Comparison of ENCODE assay signal across 21 mouse cellular contexts in the genomic region with DNA sequence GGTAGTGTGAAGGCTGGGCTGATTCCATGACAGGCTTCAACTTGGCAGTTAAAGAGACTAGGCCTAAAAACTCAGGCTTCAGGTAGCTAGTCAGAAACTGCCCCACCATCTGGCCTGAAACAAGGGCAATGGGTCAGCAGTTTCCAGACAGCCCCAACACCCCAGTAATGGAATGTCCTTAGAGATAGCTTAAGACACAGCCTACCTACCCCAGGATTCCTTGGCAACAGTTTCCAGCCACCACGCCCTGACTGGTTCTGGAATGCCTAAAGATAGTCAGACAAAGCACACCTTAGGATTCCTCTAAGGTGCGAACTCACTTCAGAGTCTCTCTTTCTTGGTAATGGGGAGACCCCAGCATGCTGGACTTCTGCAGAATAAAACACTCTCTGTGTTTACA. TPM values are rescaled to one million over a fixed set of nuclear protein-coding genes. Genes with fewer than 3 reads are reported as not detected.
A peak's percentile ranks its signal among the peaks of the same experiment; 100 is the strongest.
DNase-seq lines count a peak whose midpoint lies in the region; ATAC-seq lines count a peak whose summit lies in the region.
"Had no signal": no experiment of that assay in that cellular context is flagged by ENCODE, and none has a peak within 500 bp of the region (broad histone marks: within the 10 kb centered on the region; RNA-seq: fewer than 3 reads in every experiment).

No protein-coding gene starts in this region.

- H3K36me3 ChIP-seq in stomach, embryonic 14.5 days (ENCODE audit: control insufficient read depth, insufficient read depth, low read length) = no peaks in the 10 kb centered on the region
- no peaks in the 10 kb centered on the region for H3K36me3 ChIP-seq in limb, embryonic 10.5 days
- H3K36me3 ChIP-seq: embryonic facial prominence, embryonic 10.5 days; heart, embryonic 15.5 days; hindbrain, embryonic 13.5 days had no signal

- H3K27ac ChIP-seq in stomach, embryonic 14.5 days (ENCODE audit: low read length) = peak overlapping the region; percentile 55; the same call in 1 of the 2 replicates
- H3K27ac ChIP-seq in limb, embryonic 10.5 days = no peak overlapping the region
- H3K27ac ChIP-seq: embryonic facial prominence, embryonic 10.5 days; forebrain, embryonic 13.5 days; heart, adult 2 months; heart, embryonic 15.5 days; hindbrain, embryonic 13.5 days had no signal

- no peak overlapping the region for H3K4me2 ChIP-seq in stomach, embryonic 14.5 days (replicated peaks; ENCODE audit: low read depth, low read length)
- H3K4me2 ChIP-seq: forebrain, embryonic 13.5 days; heart, embryonic 11.5 days; heart, embryonic 15.5 days; hindbrain, embryonic 13.5 days had no signal

- H3K9ac ChIP-seq in stomach, embryonic 14.5 days (replicated peaks; ENCODE audit: low read depth, low read length) = no peak overlapping the region
- H3K9ac ChIP-seq: forebrain, embryonic 13.5 days; forebrain, postnatal 0 days; heart, embryonic 15.5 days; hindbrain, embryonic 13.5 days had no signal

- peak; percentile 28 for DNase-seq in lung, postnatal 36 days
- no peak for DNase-seq in lung, postnatal 10 days
- DNase-seq in ES-CJ7 (ENCODE audit: low read depth, low spot score) = peak; percentile 55
- no peak for DNase-seq in ovary, postnatal 36 days (ENCODE audit: low spot score)
- DNase-seq in limb, embryonic 10.5 days (ENCODE audit: low spot score) = no peak
- DNase-seq: adrenal gland, adult 8-10 months; adrenal gland, postnatal 36 days; cerebellum, adult 2 months; cerebellum, postnatal 10 days; forebrain, postnatal 0 days; gastrocnemius, postnatal 14 days; heart, adult 2 months; heart, postnatal 14 days had no signal

- no peaks in the 10 kb centered on the region for H3K9me3 ChIP-seq in stomach, embryonic 14.5 days (ENCODE audit: control insufficient read depth, low read depth, low read length)
- H3K9me3 ChIP-seq in limb, embryonic 10.5 days (replicated peaks) = no peaks in the 10 kb centered on the region
- H3K9me3 ChIP-seq: embryonic facial prominence, embryonic 10.5 days; forebrain, embryonic 13.5 days; heart, embryonic 15.5 days; hindbrain, embryonic 13.5 days had no signal

- no peaks in the 10 kb centered on the region for H3K4me1 ChIP-seq in stomach, embryonic 14.5 days (ENCODE audit: control insufficient read depth, insufficient read depth, low read length)
- 0 out of 2 replicates have a peak, but pooled peaks cover 3% of the 10 kb centered on the region for H3K4me1 ChIP-seq in limb, embryonic 10.5 days

- no peak overlapping the region for H3K4me3 ChIP-seq in stomach, embryonic 14.5 days (ENCODE audit: low read depth, low read length)
- H3K4me3 ChIP-seq in limb, embryonic 10.5 days = no peak overlapping the region
- H3K4me3 ChIP-seq: embryonic facial prominence, embryonic 10.5 days; forebrain, embryonic 13.5 days; heart, adult 2 months; heart, embryonic 15.5 days; hindbrain, embryonic 13.5 days had no signal

- no peaks in the 10 kb centered on the region for H3K27me3 ChIP-seq in stomach, embryonic 14.5 days (ENCODE audit: control insufficient read depth, insufficient read depth, low read length)
- H3K27me3 ChIP-seq in limb, embryonic 10.5 days (ENCODE audit: low read depth, poor library complexity, severe bottlenecking) = peaks cover 5% of the 10 kb centered on the region; the same call in 1 of the 2 replicates
- H3K27me3 ChIP-seq: forebrain, embryonic 13.5 days; heart, embryonic 15.5 days; hindbrain, embryonic 13.5 days; Patski had no signal

- no peak for ATAC-seq in stomach, embryonic 14.5 days (ENCODE audit: insufficient number of reproducible peaks, insufficient read depth, low FRiP score, low read depth)
- ATAC-seq: forebrain, embryonic 13.5 days; forebrain, postnatal 0 days; Patski had no signal

- 60% methylated on average over 2 of the region's 2 CpGs for WGBS in stomach, embryonic 14.5 days
- WGBS in limb, embryonic 10.5 days = 86% methylated on average over 2 of the region's 2 CpGs

RNA-seq across cellular contexts. Expression of a gene that starts 8.4 kb away (rescaled TPM):
- polyA plus RNA-seq in stomach, embryonic 14.5 days (2014; fragmentation: Nextera tagmentation; extraction: Ambion mirVana) = 6.7 TPM in 2 replicates
- 3.2 and 4.5 TPM in 2 replicates for polyA plus RNA-seq in limb, embryonic 10.5 days (2016; fragmentation: Nextera tagmentation; extraction: Ambion mirVana)

RNA-seq across cellular contexts. Expression of a gene that starts 51.9 kb away (rescaled TPM):
- not detected in 2 replicates for polyA plus RNA-seq in stomach, embryonic 14.5 days (2014; fragmentation: Nextera tagmentation; extraction: Ambion mirVana)
- not detected in 2 replicates for polyA plus RNA-seq in limb, embryonic 10.5 days (2016; fragmentation: Nextera tagmentation; extraction: Ambion mirVana)
- polyA plus RNA-seq: embryonic facial prominence, embryonic 10.5 days; embryonic facial prominence, embryonic 14.5 days; forebrain, embryonic 13.5 days; forebrain, postnatal 0 days; heart, embryonic 11.5 days; heart, embryonic 15.5 days; Patski had no signal

RNA-seq across cellular contexts. Expression of a gene that starts 52.3 kb away (rescaled TPM):
- polyA plus RNA-seq in stomach, embryonic 14.5 days (2014; fragmentation: Nextera tagmentation; extraction: Ambion mirVana) = 1.1 and 1.6 TPM in 2 replicates
- 1.5 and 2.2 TPM in 2 replicates for polyA plus RNA-seq in limb, embryonic 10.5 days (2016; fragmentation: Nextera tagmentation; extraction: Ambion mirVana)

RNA-seq across cellular contexts. Expression of a gene that starts 52.9 kb away (rescaled TPM):
- polyA plus RNA-seq in stomach, embryonic 14.5 days (2014; fragmentation: Nextera tagmentation; extraction: Ambion mirVana) = 0.35 and 0.76 TPM in 2 replicates
- polyA plus RNA-seq in limb, embryonic 10.5 days (2016; fragmentation: Nextera tagmentation; extraction: Ambion mirVana) = 0.50 and 0.73 TPM in 2 replicates
- polyA plus RNA-seq: cerebellum, adult 2 months; Patski had no signal

RNA-seq across cellular contexts. Expression of a gene that starts 57.8 kb away (rescaled TPM):
- polyA plus RNA-seq in stomach, embryonic 14.5 days (2014; fragmentation: Nextera tagmentation; extraction: Ambion mirVana) = 40.9 and 46.3 TPM in 2 replicates
- 46.0 and 50.3 TPM in 2 replicates for polyA plus RNA-seq in limb, embryonic 10.5 days (2016; fragmentation: Nextera tagmentation; extraction: Ambion mirVana)

Comparison
In these comparisons a context has a peak if more than half of its experiments do, and no peak if none do; other contexts are left out.
1. DNase-seq: peak in lung, postnatal 36 days (single experiment) and ES-CJ7 (single experiment); none in lung, postnatal 10 days (single experiment), ovary, postnatal 36 days (single experiment) and limb, embryonic 10.5 days (single experiment).